Mouse (Mus musculus) liver, embryonic 16.5 days (tissue): ENCODE measurements around the gene Ccr1l1. TPM values are rescaled to one million over a fixed set of nuclear protein-coding genes. Genes with fewer than 3 reads are reported as not detected.

Source experiments
- ATAC-seq: fragments of 200-750 bp; cut with Nextera tagmentation; 2 replicates; pipeline ENCODE4 v1.8.0; 2017; ENCODE audit warnings: low read depth, mild to moderate bottlenecking, moderate number of reproducible peaks, moderate library complexity
- H3K27ac ChIP-seq: fragments of 300-500 bp; sonication (generic); 2 replicates; pipeline ENCODE4 v1.5.1; 2014; ENCODE audit warnings: mild to moderate bottlenecking, low read length
- H3K27me3 ChIP-seq: fragments of 300-500 bp; sonication (generic); 2 replicates; pipeline ENCODE4 v1.6.1; 2014; ENCODE audit warnings: low read depth, low read length, mixed read lengths; ENCODE audit not compliant: control insufficient read depth, insufficient read depth
- H3K36me3 ChIP-seq: fragments of 300-500 bp; sonication (generic); 2 replicates; pipeline ENCODE4 v1.6.1; 2014; ENCODE audit warnings: mild to moderate bottlenecking; ENCODE audit not compliant: control insufficient read depth, insufficient read depth
- H3K4me1 ChIP-seq: fragments of 300-500 bp; sonication (generic); 2 replicates; pipeline ENCODE4 v1.6.1; 2014; ENCODE audit warnings: low read depth, low read length, mixed read lengths; ENCODE audit not compliant: control insufficient read depth
- H3K4me2 ChIP-seq: fragments of 300-500 bp; sonication (generic); 2 replicates; pipeline ENCODE4 v1.6.1; 2014; ENCODE audit warnings: low read depth, low read length, mixed read lengths
- H3K4me3 ChIP-seq: fragments of 300-500 bp; sonication (generic); 2 replicates; pipeline ENCODE4 v1.5.1; 2014; ENCODE audit warnings: low read depth, mild to moderate bottlenecking, low read length
- H3K9ac ChIP-seq: fragments of 300-500 bp; sonication (generic); 2 replicates; pipeline ENCODE4 v1.6.1; 2014; ENCODE audit warnings: low read depth, low read length
- H3K9me3 ChIP-seq: fragments of 300-500 bp; sonication (generic); replicated peaks from 2 replicates; pipeline ENCODE4 v1.6.1; 2016; ENCODE audit warnings: low read length; ENCODE audit not compliant: control insufficient read depth
- WGBS: fragments of 180-500 bp; shearing (Covaris S2); extraction: QIAGEN DNeasy Blood & Tissue Kit; methylation state at CpG from one replicate; pipeline ENCODE4 v1.1.7; 2014; ENCODE audit not compliant: insufficient replicate concordance; 5-methylcytosine and 5-hydroxymethylcytosine counted together
- polyA plus RNA-seq: library from polyadenylated mRNA; unstranded; fragments of >200 nt; fragmentation: Nextera tagmentation; extraction: Ambion mirVana; gene quantifications from 2 replicates; pipeline ENCODE4 v1.2.1, GENCODE M21; 2015

Ccr1l1 gene
- polyA plus RNA-seq, 1 experiment from 2014 or later = 0.07 TPM

DNA sequence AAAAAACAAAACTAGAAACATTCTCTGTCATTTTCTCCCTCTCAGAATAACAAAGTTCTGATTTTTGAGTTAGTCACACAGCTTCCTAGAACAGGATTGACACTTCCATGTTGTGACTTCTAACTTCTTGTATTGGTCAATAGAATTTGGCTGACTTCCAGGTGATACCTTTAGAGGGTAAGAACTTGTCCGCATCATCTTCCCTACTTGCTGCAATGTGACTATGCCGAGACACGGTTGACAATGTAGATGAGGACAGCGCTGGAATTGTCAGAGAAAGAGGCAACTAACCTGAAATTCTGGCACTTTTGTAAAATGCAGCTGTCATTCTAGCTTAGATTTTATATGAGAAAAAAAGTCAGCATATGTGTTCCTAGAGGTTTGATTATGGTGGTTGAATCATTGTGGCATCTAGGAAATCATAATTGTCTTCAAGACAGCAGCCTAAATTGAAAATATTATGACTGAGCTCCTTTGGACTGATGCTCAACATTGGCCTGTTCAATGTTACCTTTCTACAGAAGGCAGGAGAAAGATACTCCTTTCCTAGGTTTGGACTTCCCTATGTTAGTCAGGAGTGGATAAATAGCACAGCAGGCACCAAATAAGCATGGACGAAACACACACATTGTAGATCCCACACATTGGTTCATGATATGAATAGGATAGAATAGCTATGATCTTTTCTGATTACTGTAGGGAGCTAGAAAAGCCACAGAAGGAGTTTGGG, 44.3 kb downstream of the Ccr1l1 start:
- H3K27ac ChIP-seq = no peak overlapping the region
- H3K9ac ChIP-seq = no peak overlapping the region
- H3K4me2 ChIP-seq = no peak overlapping the region
- H3K27me3 ChIP-seq = no peaks in the 10 kb centered on the region
- ATAC-seq = no peak
- WGBS = 76% methylated on average over 5 of the region's 5 CpGs
- peaks cover 24% of the 10 kb centered on the region for H3K4me1 ChIP-seq
- no peak overlapping the region for H3K4me3 ChIP-seq
- H3K9me3 ChIP-seq = no peaks in the 10 kb centered on the region
- no peaks in the 10 kb centered on the region for H3K36me3 ChIP-seq

DNA sequence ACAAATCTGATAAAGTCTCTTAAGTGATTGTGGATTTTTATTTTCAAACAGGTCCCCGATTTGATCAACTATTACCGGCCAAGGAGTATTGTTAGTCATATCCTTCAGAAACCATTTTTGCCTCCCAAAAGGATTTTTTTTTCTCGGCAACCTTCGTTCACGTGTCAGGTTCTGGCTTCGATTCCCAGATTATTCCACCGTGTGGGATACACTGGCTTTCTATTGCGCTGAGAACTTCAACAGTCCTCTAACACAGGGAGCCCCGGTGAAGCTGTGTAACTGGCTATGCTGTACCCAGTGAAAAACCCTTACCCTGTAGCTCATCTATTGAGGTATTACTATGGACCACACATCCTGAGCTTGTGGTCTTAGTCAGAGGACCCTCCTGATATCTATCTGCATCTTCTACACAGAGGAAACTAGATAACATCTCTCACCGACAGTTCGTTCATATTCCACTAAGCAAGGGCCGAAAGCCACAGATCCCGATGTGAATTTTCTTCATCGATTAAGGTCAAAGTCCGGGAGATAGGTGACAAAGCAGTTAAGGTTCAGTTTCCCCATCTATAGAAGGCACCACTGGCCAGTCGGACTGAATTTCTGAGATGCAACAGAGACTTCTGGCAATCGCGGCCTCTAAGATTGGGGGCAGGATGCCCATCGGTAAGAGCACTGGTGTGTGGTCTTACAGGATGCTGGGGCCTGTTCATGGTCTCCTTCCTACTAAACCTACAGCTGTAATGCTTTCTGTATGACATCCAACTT, 45.1 kb downstream of the Ccr1l1 start:
- no peak for ATAC-seq
- no peak overlapping the region for H3K9ac ChIP-seq
- no peaks in the 10 kb centered on the region for H3K9me3 ChIP-seq
- no peak overlapping the region for H3K4me3 ChIP-seq
- no peak overlapping the region for H3K4me2 ChIP-seq
- peaks cover 32% of the 10 kb centered on the region for H3K4me1 ChIP-seq
- H3K36me3 ChIP-seq = no peaks in the 10 kb centered on the region
- H3K27ac ChIP-seq = peak overlapping the region; percentile 46; the same call in 1 of the 2 replicates
- H3K27me3 ChIP-seq = no peaks in the 10 kb centered on the region
- whole genome bisulfite sequencing = 66% methylated on average over 19 of the region's 19 CpGs

DNA sequence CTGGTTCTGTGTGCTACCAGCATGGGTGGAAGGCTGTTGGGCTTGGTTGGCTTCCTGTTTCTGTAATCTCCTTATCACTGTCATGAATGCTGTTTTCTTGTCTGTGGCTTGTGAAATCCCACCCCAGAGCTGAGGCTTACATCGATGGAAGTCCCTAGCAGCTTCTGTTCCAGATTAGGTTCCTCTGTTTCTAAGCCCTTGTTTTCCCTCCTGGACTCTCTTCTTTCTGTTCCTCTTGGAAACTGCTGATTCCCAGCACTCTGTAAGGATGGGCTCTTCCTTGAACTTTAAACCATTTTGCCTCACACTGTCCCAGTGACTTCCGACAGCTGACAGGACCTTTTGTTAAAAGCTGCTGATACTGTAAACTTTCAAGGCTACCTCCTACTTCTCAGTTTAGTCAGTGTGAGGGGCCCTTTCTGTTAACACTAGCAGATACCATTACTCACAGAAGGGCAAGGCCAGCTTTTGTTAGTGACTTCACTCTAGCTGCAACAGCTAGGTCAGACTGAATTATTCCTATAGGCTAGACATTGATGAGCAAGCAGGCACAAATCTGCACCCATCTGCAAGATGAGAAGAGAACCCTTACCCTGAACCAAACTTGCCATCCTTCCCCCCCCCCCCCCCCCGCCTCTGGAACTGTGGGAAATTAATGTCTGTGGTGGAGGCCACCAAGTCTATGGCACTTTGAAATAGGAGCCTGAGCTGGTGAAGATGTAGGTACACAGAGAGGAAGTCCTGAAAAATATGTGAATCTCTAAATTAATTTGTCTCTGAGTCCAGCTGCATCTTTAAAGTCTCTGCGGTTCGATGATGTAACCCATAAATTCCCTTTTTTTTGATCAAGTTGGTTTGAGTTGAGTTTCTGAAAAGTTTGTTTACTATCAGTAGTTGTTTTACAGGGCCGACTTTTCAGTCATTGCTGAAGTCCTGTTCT, 46.2 kb downstream of the Ccr1l1 start:
- H3K27me3 ChIP-seq = no peaks in the 10 kb centered on the region
- H3K27ac ChIP-seq = peak overlapping the region; percentile 60
- no peaks in the 10 kb centered on the region for H3K9me3 ChIP-seq
- no peak overlapping the region for H3K9ac ChIP-seq
- 37% methylated on average over 6 of the region's 6 CpGs for WGBS
- peaks cover 38% of the 10 kb centered on the region for H3K4me1 ChIP-seq
- H3K4me3 ChIP-seq = no peak overlapping the region
- no peaks in the 10 kb centered on the region for H3K36me3 ChIP-seq
- no peak overlapping the region for H3K4me2 ChIP-seq
- peak; percentile 58 for ATAC-seq

DNA sequence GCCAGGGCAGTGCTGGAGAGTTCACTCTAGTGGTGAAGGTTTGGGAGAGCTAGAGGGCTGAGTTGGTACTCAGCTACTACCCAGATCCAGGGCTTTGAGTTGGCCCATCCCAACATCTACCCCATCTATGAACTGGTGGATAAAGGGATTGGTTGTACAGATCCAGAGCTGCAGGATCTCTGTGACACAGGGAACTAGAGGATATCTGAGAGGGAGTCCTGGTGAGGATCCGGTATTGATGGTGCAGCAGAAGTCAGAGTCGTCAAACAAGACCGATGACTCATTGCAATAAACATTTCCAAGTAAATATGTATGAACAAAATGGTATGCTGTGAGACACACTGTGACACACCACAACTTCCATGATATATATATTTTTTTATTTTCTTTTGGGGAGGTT, 47.3 kb downstream of the Ccr1l1 start:
- 61% methylated on average over 3 of the region's 3 CpGs for WGBS
- H3K9ac ChIP-seq = no peak overlapping the region

DNA sequence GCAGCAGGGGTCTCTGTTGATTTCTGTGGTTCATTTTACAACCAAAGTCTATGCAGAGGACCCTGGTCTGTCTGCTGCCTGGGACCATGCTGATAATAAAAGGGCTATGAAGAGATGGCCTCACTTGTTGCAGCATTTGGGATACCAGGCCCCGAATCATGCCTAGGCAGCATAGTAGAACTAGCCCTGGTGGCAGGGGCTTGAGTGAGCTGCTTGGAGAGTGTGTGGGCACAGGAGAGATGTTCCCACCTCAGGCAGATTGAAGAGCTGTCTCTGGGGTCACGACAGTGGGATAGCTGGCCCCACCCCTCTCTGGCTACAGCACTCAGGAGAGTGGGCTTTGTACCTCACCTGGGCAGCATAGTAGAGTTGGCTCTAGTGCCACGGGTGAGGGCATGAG, 47.7 kb downstream of the Ccr1l1 start:
- 41% methylated on average over 3 of the region's 3 CpGs for WGBS
- Histone ChIP-seq H3K4me1 (peaks cover 43% of the 10 kb centered on the region), H3K27me3 (no peaks in the 10 kb centered on the region), H3K4me3 (no peak overlapping the region), H3K36me3 (no peaks in the 10 kb centered on the region), H3K9me3 (no peaks in the 10 kb centered on the region), H3K27ac (peak overlapping the region; percentile 68), H3K4me2 (no peak overlapping the region), H3K9ac (no peak overlapping the region)
- no peak for ATAC-seq

More for the DNA sequence above, 47.3 kb downstream of the Ccr1l1 start:
- ATAC-seq = no peak
- H3K27ac ChIP-seq = peak overlapping the region; percentile 68
- H3K4me1 ChIP-seq = peaks cover 38% of the 10 kb centered on the region
- no peak overlapping the region for H3K4me2 ChIP-seq
- H3K27me3 ChIP-seq = no peaks in the 10 kb centered on the region
- no peaks in the 10 kb centered on the region for H3K36me3 ChIP-seq
- H3K9me3 ChIP-seq = no peaks in the 10 kb centered on the region
- H3K4me3 ChIP-seq = no peak overlapping the region

DNA sequence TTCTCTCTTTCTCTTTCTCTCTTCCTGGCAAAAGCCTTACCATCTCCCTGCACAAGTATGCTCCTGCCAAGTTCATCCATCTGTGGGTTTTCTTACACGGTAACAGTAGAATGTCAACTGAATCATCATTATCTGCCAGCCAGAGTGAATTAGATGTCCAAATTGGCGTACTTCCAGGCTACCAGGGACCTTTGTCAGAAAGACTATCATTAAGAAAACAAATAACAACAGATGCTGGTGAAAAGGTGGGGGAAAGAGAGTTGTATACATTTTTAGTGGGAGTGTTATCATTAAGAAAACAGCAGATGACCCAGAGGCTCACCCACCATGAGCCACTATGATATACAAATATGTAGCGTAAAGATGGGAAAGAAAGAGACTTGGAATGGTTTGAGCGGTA, 48.3 kb downstream of the Ccr1l1 start:
- Histone ChIP-seq H3K9ac (no peak overlapping the region), H3K4me2 (no peak overlapping the region), H3K9me3 (no peaks in the 10 kb centered on the region), H3K36me3 (no peaks in the 10 kb centered on the region), H3K27me3 (no peaks in the 10 kb centered on the region), H3K4me1 (peaks cover 44% of the 10 kb centered on the region), H3K27ac (peak overlapping the region; percentile 68; the same call in 1 of the 2 replicates), H3K4me3 (no peak overlapping the region)
- 54% methylated on average over 4 of the region's 4 CpGs for WGBS
- ATAC-seq = no peak

DNA sequence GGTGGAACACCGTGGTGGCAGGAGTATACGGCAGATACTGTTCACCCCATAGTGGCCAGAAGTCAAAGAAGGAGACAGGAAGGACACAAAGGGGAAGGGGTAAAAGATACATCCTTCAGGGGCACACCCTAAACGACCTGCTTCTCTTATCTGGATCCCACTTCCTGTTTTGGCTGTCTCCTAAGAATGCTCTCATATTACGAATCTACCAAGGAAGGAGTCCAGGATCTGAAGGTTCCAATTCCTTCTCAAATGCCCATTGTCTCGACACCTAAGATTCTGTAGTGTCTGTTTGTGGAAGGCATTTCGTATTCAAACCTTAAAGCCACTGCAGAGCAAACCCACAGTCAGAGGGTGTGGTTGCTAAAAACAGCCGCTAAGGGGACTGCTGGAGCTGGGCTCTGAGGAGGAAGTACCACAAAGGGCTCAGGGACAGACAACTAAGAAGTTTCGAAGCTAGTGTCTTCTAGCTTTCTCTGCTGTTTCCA, 49.4 kb downstream of the Ccr1l1 start:
- Histone ChIP-seq H3K4me2 (peak overlapping the region; percentile 66), H3K4me3 (peak overlapping the region; percentile 40), H3K9ac (peak overlapping the region; percentile 37), H3K27ac (peak overlapping the region; percentile 70), H3K4me1 (peaks cover 51% of the 10 kb centered on the region), H3K9me3 (no peaks in the 10 kb centered on the region), H3K36me3 (no peaks in the 10 kb centered on the region), H3K27me3 (no peaks in the 10 kb centered on the region)
- 7% methylated on average over 8 of the region's 8 CpGs for WGBS
- ATAC-seq = no peak

DNA sequence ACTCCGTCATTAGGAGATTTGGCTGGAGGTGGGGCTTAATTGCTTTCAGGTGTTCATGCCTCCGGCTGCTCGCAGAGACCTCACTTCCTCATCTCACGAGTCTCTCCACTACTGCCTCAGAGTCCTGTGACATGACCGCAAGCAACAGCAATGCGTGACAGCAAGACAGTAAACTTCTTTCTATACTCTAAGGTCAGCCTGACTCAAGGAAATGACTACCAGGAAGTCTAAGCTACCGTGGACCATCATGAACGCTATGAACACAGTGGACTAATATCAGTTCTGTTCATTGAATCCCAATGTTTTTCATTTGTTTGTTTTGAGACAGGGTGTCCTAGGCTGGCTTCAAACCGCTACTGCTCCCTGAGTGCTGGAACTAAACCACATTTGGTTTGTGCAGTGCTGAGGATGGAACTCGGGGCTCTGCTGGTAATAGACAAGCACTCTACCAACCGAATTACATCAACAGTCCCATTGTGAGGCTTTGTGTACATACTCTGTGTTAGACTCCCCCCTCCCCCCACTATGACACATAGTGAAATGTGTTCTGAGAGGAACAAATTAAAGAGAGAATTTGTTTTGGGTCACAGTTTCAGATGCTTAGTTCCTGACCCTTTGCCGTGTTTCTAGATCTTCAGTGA, 50.0 kb downstream of the Ccr1l1 start:
- Histone ChIP-seq H3K27ac (peak overlapping the region; percentile 70), H3K27me3 (no peaks in the 10 kb centered on the region), H3K4me3 (peak overlapping the region; percentile 40), H3K4me2 (peak overlapping the region; percentile 66), H3K36me3 (no peaks in the 10 kb centered on the region), H3K4me1 (peaks cover 57% of the 10 kb centered on the region), H3K9ac (peak overlapping the region; percentile 37), H3K9me3 (no peaks in the 10 kb centered on the region)
- WGBS = 10% methylated on average over 12 of the region's 12 CpGs
- no peak for ATAC-seq
